Mouse (Mus musculus): ENCODE measurements around the gene Vsig2.

Gene Vsig2

DNA sequence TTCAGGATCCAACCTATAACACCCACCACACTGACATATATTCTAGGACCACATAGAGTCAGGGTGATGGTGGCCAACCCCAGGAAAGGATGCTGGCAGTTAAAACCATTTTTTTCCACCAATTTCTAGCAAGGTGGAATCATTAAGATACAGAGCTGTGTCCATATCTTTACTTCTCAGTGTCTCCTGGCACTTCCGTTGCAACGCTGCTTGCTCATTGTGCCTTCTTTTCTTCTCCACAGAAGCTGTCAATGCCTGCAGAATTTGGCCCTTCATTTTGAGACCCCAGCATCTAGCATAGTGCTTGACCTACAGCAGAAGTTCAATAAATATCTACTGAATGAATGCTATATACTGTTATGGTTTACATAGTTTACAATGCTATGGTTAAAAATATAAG is 28.0 kb downstream of the Vsig2 start:
- DNase-seq (ENCODE audit: low spot score): no peak

DNA sequence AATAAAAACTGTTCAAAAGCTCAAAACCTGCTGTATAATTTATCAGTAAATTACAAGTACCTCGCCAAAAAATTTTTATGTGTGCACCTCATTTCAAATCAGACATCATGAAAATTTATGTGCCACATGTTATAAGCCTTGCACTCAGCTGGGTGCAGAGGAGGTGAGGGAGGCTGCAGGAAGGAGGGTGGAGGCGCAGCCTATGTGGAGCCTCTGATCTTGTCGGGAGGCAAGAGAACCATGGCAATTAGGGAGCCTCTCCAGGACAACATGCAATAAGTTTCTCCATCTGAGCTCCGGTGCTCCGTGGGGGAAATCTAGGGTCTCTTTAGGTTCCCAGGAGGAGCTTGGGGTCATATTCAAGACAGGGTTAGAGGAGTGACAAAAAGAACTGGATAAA is 28.4 kb downstream of the Vsig2 start:
- no peak for DNase-seq (ENCODE audit: low spot score)

DNA sequence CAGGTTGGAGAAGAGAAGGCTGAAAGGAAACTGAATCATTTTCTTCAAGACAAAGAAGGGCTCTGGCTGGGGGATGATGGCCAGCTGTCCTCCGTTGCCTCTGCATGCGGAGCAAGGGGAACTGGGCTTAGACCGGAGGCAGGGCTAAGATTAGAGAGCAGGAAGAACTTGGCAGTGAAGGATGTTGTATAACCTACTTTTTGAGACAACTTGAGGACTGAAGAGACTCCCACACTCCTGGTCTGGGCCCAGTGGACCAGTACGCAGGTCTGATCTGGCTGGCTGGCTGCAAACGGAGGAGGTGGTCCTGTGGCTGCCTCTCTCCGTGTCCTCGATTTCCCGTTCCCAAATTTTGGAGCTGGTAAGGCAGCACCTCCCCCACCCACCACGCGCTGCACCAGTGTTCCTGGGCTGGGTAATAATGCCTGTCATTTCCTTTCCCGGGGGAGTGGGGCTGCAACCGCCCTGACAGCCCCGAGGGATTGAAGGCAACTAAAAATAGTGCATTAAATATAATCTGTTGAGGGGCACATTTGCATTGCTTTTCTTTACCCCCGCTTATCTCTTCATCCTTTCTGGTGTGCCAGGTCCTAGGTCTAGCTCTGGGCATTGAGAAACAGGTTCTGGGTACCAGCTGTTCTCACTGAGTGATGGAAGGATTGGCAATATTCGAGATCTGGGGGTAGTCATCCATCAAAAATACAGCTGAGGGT is 29.0 kb downstream of the Vsig2 start:
- DNase-seq (ENCODE audit: low spot score): no peak

DNA sequence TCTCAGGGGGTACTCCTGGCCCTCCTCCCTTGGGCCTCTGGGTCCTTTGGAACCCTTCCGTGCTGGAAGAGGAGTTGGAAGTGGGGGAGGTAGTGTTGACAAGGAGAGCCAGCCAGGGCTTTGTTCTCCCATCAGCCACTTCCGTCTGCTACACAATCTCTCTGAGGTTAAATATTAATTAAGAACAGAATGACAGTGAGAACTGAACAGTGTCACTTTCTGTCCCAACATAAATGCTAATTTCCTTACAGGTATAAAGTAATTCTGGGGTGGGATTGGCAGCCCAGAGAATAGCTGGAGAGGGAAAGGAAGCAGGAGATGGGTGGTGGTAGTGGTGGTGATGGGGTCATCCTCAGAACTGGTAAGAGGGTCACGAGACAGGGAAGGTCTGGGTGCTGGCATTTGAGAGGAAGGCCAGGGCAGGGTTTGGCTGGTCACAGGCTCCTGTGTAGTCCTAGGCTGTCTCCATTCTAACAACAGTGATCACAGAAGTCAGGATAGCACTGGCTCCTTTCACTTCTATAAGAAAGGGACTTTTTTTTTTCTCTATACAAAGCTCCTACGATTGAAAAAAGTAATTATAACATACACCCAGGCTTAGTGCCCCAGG is 29.7 kb downstream of the Vsig2 start:
- no peak for DNase-seq (ENCODE audit: low spot score)

DNA sequence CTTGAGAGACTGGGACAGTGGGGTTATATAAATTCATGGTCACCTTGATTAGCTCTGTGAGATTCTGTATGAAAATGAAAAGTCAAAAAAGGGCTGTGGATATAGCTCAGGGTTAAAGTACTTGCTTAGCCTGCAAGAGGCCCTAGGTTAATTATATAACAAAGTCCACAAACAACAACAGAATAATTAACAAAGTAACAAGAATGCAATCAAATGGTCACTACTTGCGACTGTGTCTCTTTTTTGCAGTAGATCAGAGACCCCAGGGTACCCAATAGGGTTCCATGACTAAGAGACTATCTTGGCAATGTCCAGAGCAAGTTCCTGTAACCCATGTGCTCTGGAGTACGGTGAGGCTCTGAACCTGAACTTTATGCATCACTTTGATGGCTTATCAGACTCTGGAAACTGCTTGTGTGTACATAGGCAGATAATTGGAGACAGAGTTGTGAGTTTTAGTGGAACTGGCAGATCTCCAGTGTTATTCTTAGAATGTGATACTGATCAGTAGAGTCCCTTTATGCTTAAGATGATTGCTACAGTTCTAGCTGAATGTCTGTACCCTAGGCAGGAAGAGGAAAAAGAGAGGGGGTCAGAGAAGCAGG is 30.3 kb downstream of the Vsig2 start:
- no peak for DNase-seq (ENCODE audit: low spot score)

DNA sequence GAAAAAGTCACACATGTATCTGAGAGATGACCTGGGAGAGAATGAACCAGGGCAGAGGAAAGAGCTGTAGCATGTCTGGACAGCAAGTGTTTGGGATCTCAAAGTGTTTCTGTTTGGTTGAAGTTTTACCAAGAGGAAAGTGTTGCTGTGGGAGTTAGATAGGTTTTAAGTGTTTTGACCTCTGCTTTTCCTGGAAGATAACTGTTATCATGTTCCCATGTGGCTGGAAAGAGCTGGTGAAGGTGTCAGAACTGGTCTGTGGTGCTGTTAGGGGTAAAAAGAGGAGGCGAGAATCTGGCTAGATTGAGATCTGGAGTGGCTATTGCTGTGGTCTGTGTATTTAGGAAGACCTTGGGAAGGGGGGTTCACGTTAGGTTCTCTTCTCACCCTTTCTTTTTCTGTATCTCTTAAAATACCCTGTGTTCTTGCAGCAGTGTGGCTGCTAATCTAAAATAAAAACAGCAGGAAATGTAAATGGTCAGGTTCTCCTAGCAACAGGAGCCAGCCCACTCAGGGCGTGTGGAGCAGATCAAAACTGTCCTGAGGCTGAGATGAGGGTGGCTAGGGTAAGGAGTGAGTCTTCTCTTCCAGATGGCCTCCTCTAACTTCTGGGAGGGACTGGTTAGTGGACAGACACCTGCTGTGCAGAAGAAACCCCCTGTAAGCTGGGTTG is 33.3 kb downstream of the Vsig2 start:
- no peak for DNase-seq (ENCODE audit: low spot score)

DNA sequence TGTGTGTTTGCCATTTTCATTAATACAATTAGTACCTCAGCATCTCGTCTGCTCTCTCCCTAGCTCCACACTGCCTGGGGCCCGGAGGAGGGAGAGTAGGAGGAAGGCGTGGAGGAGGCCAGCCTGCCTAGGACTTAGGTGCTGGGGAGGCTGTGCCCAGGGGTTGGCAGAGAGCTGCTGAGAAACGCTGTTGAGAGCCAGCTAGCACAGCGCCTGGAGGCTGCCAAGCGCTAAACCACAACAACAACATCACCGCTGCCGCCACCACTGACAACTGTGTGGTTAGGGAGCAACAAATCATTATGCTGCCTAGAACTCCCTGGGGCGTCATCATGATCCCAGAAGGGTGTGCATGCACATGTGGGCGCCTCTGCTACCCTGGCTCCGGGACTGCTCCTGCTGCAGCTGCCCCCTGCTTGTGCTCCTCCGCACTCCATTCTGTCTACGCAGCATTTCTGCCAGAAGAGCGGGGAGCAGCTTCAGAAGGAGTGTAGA is 37.4 kb downstream of the Vsig2 start:
- no peak for DNase-seq (ENCODE audit: low spot score)

DNA sequence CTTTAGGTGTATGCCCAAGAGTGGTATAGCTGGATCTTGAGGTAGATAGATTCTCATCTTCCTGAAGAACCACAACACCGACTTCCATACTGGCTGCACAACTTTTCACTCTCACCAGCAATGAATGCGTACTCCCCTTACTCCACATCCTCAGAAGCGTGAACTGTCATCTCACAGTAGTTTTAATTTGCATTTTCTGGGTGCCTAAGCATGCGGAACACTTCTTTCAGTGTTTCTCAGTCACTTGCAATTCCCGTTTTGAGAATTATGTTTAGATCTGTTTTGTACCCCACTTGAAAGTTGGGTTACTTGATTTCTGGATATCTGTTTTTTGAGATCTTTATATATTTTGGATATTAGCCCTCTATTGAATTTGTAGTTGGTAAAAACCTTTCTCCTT is 44.5 kb downstream of the Vsig2 start:
- no peak for DNase-seq (ENCODE audit: low spot score)

DNA sequence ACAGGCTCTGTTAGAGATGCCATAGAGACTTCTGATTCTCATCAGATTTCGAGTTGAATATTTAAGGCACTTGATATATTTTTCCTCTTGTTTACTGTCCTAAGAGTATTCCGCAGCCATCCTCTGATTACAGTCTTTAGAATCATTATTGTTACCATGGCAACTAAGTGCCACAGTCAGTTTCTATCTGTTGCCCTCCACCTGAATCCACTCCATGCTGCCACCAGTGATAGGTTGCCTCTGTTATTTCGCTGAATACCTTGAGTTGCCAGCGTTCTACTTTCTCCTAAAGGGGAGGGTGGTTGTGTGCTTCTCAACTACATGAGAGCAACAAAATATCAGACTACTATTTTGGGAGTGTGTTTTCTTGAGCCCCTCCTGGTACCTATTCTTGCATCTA is 47.7 kb downstream of the Vsig2 start:
- no peak for DNase-seq (ENCODE audit: low spot score)

DNA sequence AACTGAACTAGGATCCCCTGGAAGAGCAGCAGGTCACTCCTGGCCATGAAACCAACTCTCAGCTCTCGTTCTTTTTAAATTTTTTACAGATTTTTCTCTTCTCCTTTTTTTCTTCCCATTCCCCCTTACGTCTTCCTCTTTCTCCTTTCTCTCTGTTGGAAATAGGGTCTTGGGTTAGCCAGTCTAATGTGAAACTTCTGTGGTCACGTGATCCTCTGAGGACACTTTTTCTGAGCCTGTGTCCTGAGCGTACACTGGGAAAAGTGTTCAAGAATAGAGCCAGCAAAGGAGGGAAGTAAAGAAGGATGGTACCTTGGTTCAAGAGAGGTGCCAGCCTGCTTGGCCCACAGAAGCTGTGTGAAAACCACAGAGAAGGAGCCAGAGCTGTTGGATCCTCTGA is 51.3 kb downstream of the Vsig2 start:
- DNase-seq (ENCODE audit: low spot score): no peak

DNA sequence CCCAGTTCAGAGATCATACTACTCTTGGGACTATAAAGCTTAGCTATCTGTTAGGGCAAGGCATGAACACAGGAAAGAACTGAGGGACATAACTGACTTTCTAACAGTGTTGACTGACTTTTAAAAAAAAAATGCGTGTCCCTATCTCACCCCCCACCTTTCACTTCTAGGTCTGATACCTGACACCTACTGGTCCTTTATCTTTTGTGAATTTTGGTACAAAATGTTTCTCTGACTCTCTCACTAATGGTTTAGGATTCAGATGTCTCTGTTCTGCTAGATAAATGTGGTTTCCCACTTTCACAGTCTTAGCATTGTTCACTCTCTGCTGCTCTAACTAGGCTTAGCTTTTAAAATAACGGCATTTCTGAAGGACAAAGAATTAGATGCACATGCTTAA is 53.0 kb downstream of the Vsig2 start:
- no peak for DNase-seq (ENCODE audit: low spot score)

DNA sequence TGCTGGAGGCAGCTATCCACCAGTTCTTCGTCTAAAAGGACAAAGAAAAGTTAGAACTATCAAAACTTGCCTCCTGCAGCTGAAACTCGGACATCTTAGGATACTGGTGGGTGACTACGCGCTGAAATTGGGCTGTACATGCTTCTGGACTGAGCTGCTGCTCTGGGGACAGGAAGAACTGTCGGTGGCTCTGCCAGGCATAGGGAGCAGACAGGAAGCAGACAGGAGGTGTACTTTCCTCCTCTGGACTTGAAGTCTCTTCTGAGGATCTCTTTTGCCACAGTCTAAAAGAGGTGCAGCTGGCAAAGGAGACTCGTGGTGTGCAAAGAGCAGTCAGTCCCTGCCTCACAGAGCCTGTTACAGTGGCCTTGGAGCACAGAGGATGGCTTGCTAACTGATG is 53.6 kb downstream of the Vsig2 start:
- no peak for DNase-seq (ENCODE audit: low spot score)

DNA sequence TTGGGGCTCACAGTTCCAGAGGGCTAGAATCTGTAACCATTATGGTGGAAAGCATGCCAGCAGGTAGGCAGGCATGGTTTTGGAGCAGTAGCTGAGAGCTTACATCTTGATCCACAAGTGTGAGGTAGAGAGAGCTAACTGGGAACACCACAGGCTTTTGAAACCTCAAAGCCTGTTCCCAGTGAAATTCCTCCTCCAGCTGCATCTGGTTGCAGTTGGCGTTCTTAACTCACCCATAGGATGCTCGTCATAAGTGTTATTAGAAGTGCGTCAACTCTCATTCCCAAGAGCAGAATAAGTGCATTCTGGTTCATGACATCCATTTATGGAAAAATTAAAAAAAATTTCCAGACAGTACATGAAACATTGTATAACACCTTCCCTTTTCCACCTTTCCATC is 54.6 kb downstream of the Vsig2 start:
- no peak for DNase-seq (ENCODE audit: low spot score)
